Mouse (Mus musculus): ENCODE results near the gene Exo5. TPM values are rescaled to one million over a fixed set of nuclear protein-coding genes. Genes with fewer than 3 reads are reported as not detected.

Gene Exo5
- polyA plus RNA-seq (2012; rRNA removed; ENCODE audit: low replicate concordance): 1.1 and 1.3 TPM in 2 replicates

GRCm38 (mm10) chr4:120924554-120925299 is at the start of gene Exo5:
TSS of gene Exo5 (minus strand) at chr4:120925017.

GRCm38 (mm10) chr4:120951428-120951973 is 26.7 kb upstream of the Exo5 start, which contains the start of gene Zfp69:
TSS of gene Zfp69 (minus strand) at chr4:120951699.

Other genes starting within 250 kb of the Exo5 start
- gene Kcnq4, start 176.4 kb downstream of the Exo5 start, polyA plus RNA-seq (2012; rRNA removed; ENCODE audit: low replicate concordance): 3.5 and 5.5 TPM in 2 replicates
- 184 and 187 TPM in 2 replicates for gene Nfyc, start 93.4 kb downstream of the Exo5 start, polyA plus RNA-seq (2012; rRNA removed; ENCODE audit: low replicate concordance)
- gene Rims3, start 70.2 kb downstream of the Exo5 start, polyA plus RNA-seq (2012; rRNA removed; ENCODE audit: low replicate concordance): 0.18 and 0.61 TPM in 2 replicates
- 1.1 TPM in 2 replicates for gene Zfp69, start 26.7 kb upstream of the Exo5 start, polyA plus RNA-seq (2012; rRNA removed; ENCODE audit: low replicate concordance)
- gene Smap2, start 92.2 kb upstream of the Exo5 start, polyA plus RNA-seq (2012; rRNA removed; ENCODE audit: low replicate concordance): 15.0 and 26.8 TPM in 2 replicates
- 0.28 and 0.43 TPM in 2 replicates for gene Col9a2, start 114.4 kb upstream of the Exo5 start, polyA plus RNA-seq (2012; rRNA removed; ENCODE audit: low replicate concordance)
- gene Zmpste24, start 173.2 kb upstream of the Exo5 start, polyA plus RNA-seq (2012; rRNA removed; ENCODE audit: low replicate concordance): 8.0 and 9.9 TPM in 2 replicates
- not detected in 2 replicates for gene Tmco2, start 184.2 kb upstream of the Exo5 start, polyA plus RNA-seq (2012; rRNA removed; ENCODE audit: low replicate concordance)